Mouse (Mus musculus) embryonic facial prominence, embryonic 13.5 days (tissue): ENCODE results near the gene Slc4a4. TPM values are rescaled to one million over a fixed set of nuclear protein-coding genes. Genes with fewer than 3 reads are reported as not detected.

ENCODE experiments used
- ATAC-seq: fragments of 200-750 bp; cut with Nextera tagmentation; 2 replicates; pipeline ENCODE4 v1.8.0; 2017; ENCODE audit warnings: low read depth; ENCODE audit not compliant: insufficient number of reproducible peaks, insufficient read depth, low FRiP score, low TSS enrichment
- H3K27ac ChIP-seq: fragments of 300-500 bp; sonication (generic); 2 replicates; pipeline ENCODE4 v1.5.1; 2015; ENCODE audit warnings: moderate library complexity, mild to moderate bottlenecking, inconsistent platforms
- H3K27me3 ChIP-seq: fragments of 300-500 bp; sonication (generic); 2 replicates; pipeline ENCODE4 v1.6.1; 2015; ENCODE audit warnings: mild to moderate bottlenecking, inconsistent platforms
- H3K36me3 ChIP-seq: fragments of 300-500 bp; sonication (generic); 2 replicates; pipeline ENCODE4 v1.6.1; 2015; ENCODE audit warnings: mild to moderate bottlenecking, inconsistent platforms
- H3K4me1 ChIP-seq: fragments of 300-500 bp; sonication (generic); 2 replicates; pipeline ENCODE4 v1.6.1; 2015; ENCODE audit warnings: inconsistent platforms
- H3K4me2 ChIP-seq: fragments of 300-500 bp; sonication (generic); 2 replicates; pipeline ENCODE4 v1.6.1; 2015; ENCODE audit warnings: moderate library complexity, mild to moderate bottlenecking, inconsistent platforms
- H3K4me3 ChIP-seq: fragments of 300-500 bp; sonication (generic); 2 replicates; pipeline ENCODE4 v1.5.1; 2015; ENCODE audit warnings: mild to moderate bottlenecking, inconsistent platforms
- H3K9ac ChIP-seq: fragments of 300-500 bp; sonication (generic); 2 replicates; pipeline ENCODE4 v1.6.1; 2015; ENCODE audit warnings: mild to moderate bottlenecking, inconsistent platforms
- H3K9me3 ChIP-seq: fragments of 300-500 bp; sonication (generic); 2 replicates; pipeline ENCODE4 v1.6.1; 2016; ENCODE audit warnings: inconsistent platforms
- WGBS: fragments of 180-500 bp; shearing (Covaris S2); methylation state at CpG from one replicate; pipeline ENCODE4 v1.1.7; 2015; ENCODE audit warnings: mixed read lengths; 5-methylcytosine and 5-hydroxymethylcytosine counted together
- polyA plus RNA-seq: library from polyadenylated mRNA; unstranded; fragments of >200 nt; fragmentation: Nextera tagmentation; extraction: Ambion mirVana; gene quantifications from 2 replicates; pipeline ENCODE4 v1.2.1, GENCODE M21; 2015

Slc4a4 gene
- polyA plus RNA-seq, 1 experiment from 2014 or later: 1.8 TPM

DNA sequence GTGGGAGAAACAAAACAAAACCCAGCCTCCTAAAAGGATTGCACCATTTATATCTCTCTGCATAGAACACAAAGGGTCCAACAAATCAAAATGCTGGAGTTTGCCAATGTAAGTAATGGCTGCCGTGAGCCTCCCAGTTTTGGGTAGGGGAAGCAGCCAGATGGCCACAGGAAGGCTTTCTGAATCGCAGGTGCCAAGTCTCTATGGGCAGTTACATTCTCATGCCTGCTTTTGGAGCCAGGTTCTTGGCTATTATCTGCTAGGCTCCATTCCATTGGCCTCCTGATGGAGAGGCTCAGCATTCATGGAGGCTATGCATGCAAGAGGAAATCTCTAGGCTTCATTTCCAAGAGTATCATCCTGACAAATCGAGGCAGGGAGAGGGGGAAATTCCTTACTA lies 169.0 kb downstream of the Slc4a4 start:
- Histone ChIP-seq H3K4me2 (no peak overlapping the region), H3K4me1 (no peaks in the 10 kb centered on the region), H3K9me3 (no peaks in the 10 kb centered on the region), H3K4me3 (no peak overlapping the region), H3K36me3 (no peaks in the 10 kb centered on the region), H3K27me3 (no peaks in the 10 kb centered on the region), H3K9ac (no peak overlapping the region), H3K27ac (no peak overlapping the region)
- 90% methylated on average over 3 of the region's 3 CpGs for WGBS
- ATAC-seq: no peak

DNA sequence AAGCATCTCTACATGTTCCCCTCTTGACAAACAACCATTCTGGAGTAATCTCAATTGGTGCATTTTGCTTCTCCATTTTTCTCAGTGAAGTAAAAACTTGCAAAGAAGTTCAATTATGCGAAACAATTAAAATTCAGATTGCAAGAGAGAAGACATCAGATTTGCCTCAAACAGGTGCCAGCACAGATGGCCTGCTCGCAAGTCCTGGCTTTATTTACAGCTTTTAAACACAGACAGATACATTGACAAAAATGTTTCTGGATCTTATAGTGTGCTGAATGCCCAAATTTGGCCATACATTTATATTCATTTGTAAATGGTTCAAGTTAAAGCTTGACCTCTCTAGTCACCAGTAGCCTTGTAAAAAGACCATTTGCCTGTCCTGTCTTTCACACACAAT lies 169.8 kb downstream of the Slc4a4 start:
- no peaks in the 10 kb centered on the region for H3K9me3 ChIP-seq
- no peak overlapping the region for H3K27ac ChIP-seq
- no peak overlapping the region for H3K4me2 ChIP-seq
- no peak overlapping the region for H3K9ac ChIP-seq
- no peaks in the 10 kb centered on the region for H3K4me1 ChIP-seq
- no peak overlapping the region for H3K4me3 ChIP-seq
- H3K36me3 ChIP-seq: no peaks in the 10 kb centered on the region
- WGBS: 91% methylated on average over 2 of the region's 2 CpGs
- no peak for ATAC-seq
- H3K27me3 ChIP-seq: no peaks in the 10 kb centered on the region

DNA sequence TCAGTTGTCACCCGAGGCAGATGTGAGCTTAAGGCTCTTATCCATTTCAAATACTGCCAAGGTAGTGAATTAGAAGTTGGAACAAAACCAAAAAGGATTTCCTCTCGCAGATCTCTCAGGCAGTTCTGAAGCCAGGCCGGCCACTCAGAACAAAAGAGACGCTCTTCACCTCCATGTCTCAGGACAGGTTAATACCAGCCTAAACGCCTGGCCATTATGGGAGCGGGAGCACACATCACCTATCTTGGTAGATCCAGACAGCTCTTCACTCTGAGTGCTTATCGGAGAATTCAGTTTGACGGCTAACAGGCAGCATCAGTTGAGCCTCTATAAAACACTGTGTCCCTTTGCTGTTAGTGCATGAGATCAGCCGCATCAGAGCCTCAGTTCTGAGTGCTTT lies 174.5 kb downstream of the Slc4a4 start:
- Histone ChIP-seq H3K36me3 (no peaks in the 10 kb centered on the region), H3K4me1 (no peaks in the 10 kb centered on the region), H3K9ac (no peak overlapping the region), H3K9me3 (no peaks in the 10 kb centered on the region), H3K27ac (no peak overlapping the region), H3K4me3 (no peak overlapping the region), H3K4me2 (no peak overlapping the region), H3K27me3 (no peaks in the 10 kb centered on the region)
- WGBS: 71% methylated on average over 9 of the region's 9 CpGs
- ATAC-seq: no peak

DNA sequence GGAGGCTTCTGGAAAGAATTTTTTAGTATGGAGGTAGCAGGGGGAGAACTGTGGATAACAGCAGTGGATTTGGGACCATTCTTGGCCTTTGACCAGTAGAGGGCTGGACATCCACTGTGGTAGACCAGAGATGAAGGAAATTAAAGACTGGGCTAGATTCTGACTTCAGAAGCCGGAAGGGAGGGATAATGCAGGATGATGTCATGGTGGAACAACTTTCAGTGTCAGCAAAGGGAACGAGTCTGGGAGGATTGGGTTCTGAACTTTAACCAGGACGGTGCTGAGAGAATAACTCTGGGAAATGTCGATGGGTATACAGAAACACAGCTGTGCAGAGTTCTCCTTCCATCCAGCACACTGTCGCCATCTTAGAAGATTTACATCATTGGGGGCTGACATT lies 175.7 kb downstream of the Slc4a4 start:
- WGBS: 73% methylated on average over 5 of the region's 5 CpGs
- no peaks in the 10 kb centered on the region for H3K4me1 ChIP-seq
- ATAC-seq: no peak

DNA sequence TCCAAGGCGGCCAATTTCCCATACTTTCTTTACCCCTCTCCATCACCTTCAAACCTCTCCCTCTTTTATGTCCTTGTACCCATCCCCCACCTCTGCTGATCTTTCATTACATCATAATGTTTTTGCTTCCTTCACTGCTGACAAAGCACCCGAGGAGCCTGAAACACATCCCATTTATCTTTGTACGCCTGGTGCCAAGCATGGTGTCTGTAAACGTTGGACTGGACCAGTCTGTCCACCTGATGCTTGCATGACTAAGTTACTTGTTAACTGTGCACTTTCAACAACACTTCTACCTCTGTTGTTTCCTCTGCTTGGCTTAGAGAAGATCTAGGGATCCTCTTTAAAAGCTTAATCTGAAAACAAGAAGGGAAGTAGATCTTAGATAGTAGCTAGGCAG lies 180.5 kb downstream of the Slc4a4 start:
- 83% methylated on average over 4 of the region's 4 CpGs for WGBS
- H3K9me3 ChIP-seq: no peaks in the 10 kb centered on the region
- no peak overlapping the region for H3K27ac ChIP-seq
- H3K4me1 ChIP-seq: no peaks in the 10 kb centered on the region
- no peaks in the 10 kb centered on the region for H3K36me3 ChIP-seq
- ATAC-seq: no peak
- no peak overlapping the region for H3K4me2 ChIP-seq
- no peak overlapping the region for H3K4me3 ChIP-seq
- H3K9ac ChIP-seq: no peak overlapping the region
- no peaks in the 10 kb centered on the region for H3K27me3 ChIP-seq

More for the DNA sequence above, 175.7 kb downstream of the Slc4a4 start:
- no peak overlapping the region for H3K4me2 ChIP-seq
- no peaks in the 10 kb centered on the region for H3K9me3 ChIP-seq
- H3K9ac ChIP-seq: no peak overlapping the region
- H3K27me3 ChIP-seq: no peaks in the 10 kb centered on the region
- no peak overlapping the region for H3K27ac ChIP-seq
- H3K4me3 ChIP-seq: no peak overlapping the region
- no peaks in the 10 kb centered on the region for H3K36me3 ChIP-seq

DNA sequence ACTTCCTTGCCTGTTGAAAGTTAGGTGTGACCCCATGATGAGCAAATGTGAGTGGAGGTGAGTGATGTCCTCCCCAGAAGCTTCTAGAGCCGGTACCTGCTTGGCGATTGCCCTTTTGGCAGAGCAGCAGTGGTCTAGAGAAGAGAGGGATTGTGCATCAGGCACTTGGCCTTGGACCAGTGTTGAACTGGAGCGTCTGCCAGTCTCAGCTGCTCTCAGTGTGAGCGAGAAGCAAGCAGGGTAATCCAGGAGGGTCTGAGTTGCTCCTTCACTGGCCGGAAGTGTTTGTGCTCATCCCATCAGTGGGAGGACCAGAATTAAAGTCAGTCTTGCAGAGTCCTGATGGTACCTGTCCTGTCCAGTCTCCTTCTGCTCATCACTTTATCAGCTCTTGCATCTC lies 181.5 kb downstream of the Slc4a4 start:
- Histone ChIP-seq H3K4me1 (no peaks in the 10 kb centered on the region), H3K9me3 (no peaks in the 10 kb centered on the region), H3K27ac (no peak overlapping the region), H3K36me3 (no peaks in the 10 kb centered on the region), H3K4me3 (no peak overlapping the region), H3K27me3 (no peaks in the 10 kb centered on the region), H3K9ac (no peak overlapping the region), H3K4me2 (no peak overlapping the region)
- 94% methylated on average over 5 of the region's 5 CpGs for WGBS
- no peak for ATAC-seq

DNA sequence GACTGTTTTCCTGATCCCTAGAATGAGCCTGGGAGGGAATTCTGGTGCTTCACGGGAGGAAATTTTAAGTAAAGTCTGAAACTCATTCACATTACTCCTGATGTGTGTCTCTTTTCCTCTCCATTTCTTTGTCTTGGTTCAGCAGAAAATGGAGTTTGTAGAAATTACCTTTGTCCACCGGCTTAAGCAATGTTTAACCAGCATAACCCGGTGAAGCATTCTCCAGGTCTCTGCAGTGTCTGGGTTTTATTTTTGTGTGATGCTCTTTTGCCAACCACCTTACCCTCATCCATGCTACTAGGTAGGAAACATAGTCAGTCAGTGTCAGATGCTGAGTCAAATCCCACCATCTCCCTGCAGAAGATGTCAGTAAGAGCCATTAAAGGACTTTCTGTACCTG lies 183.4 kb downstream of the Slc4a4 start:
- no peaks in the 10 kb centered on the region for H3K9me3 ChIP-seq
- no peaks in the 10 kb centered on the region for H3K27me3 ChIP-seq
- H3K36me3 ChIP-seq: no peaks in the 10 kb centered on the region
- no peak overlapping the region for H3K4me3 ChIP-seq
- no peak for ATAC-seq
- no peak overlapping the region for H3K27ac ChIP-seq
- no peaks in the 10 kb centered on the region for H3K4me1 ChIP-seq
- H3K9ac ChIP-seq: no peak overlapping the region
- WGBS: 96% methylated on average over 3 of the region's 3 CpGs
- no peak overlapping the region for H3K4me2 ChIP-seq

DNA sequence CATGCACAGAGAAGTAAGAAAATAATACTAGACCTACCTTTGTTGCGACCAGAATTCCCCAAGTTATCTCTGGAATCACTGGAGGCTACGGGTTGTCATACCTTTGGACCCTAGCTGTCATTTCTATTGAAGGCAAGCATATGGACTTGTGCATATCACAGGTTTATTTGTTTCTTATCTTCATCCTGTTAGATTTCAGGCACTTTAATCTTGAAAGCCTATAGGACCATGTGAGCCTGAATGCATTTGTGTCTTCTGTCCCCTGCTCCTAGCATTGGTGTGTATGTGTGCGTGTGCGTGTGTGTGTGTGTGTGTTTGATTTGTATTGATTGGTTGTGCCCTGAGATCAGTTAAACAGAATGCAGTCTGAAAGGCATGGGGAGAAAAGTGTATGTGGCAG lies 185.3 kb downstream of the Slc4a4 start:
- no peak overlapping the region for H3K4me3 ChIP-seq
- H3K36me3 ChIP-seq: no peaks in the 10 kb centered on the region
- no peak overlapping the region for H3K27ac ChIP-seq
- no peak overlapping the region for H3K4me2 ChIP-seq
- no peak overlapping the region for H3K9ac ChIP-seq
- no peaks in the 10 kb centered on the region for H3K27me3 ChIP-seq
- H3K9me3 ChIP-seq: no peaks in the 10 kb centered on the region
- WGBS: 93% methylated on average over 4 of the region's 4 CpGs
- ATAC-seq: no peak
- H3K4me1 ChIP-seq: no peaks in the 10 kb centered on the region

DNA sequence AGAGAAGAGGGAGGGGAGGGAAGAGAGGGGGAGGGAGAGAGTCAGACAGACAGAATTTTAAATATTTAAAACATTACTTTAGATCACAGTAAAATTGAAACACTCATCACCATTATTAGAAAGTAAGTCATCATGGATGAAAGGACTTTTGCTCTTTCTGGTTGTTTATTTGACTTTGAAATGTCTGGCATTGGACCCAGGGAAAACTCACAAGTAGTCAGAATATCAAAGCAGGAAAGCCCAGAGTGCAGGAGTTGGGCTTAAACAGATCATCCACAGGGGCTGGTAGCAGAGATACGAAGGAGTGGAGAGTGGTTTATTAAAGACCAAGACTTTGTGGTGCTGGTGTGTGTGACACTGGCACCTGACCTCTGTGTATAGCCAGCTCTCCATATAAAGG lies 191.1 kb downstream of the Slc4a4 start:
- 82% methylated on average over 1 of the region's 1 CpGs for WGBS
- no peaks in the 10 kb centered on the region for H3K9me3 ChIP-seq
- ATAC-seq: no peak
- no peaks in the 10 kb centered on the region for H3K4me1 ChIP-seq
- H3K36me3 ChIP-seq: no peaks in the 10 kb centered on the region
- no peaks in the 10 kb centered on the region for H3K27me3 ChIP-seq
- H3K27ac ChIP-seq: no peak overlapping the region
- no peak overlapping the region for H3K4me2 ChIP-seq
- H3K9ac ChIP-seq: no peak overlapping the region
- no peak overlapping the region for H3K4me3 ChIP-seq

DNA sequence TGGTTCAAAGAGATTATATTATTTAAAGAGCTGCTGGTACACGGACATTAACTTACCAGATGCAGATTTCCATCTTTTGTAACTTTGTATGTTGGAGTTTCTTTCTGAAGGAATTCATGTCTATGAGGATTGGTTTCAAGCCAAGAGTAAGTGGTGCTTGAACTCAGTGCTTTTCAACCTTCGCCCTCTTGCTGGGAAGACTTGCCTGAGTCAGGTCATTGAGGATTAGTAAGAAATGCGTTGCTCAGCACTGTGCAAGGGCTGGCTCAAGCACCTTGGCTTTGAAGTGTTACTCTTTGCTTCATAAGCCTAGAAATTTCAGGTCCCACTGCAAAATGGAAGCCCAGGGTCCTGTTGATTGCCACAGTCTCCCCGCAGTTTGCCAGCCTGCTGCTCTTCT lies 196.9 kb downstream of the Slc4a4 start:
- no peak for ATAC-seq
- H3K4me3 ChIP-seq: no peak overlapping the region
- H3K4me1 ChIP-seq: no peaks in the 10 kb centered on the region
- no peaks in the 10 kb centered on the region for H3K27me3 ChIP-seq
- H3K4me2 ChIP-seq: no peak overlapping the region
- H3K27ac ChIP-seq: no peak overlapping the region
- H3K9me3 ChIP-seq: no peaks in the 10 kb centered on the region
- WGBS: 81% methylated on average over 4 of the region's 4 CpGs
- no peak overlapping the region for H3K9ac ChIP-seq
- no peaks in the 10 kb centered on the region for H3K36me3 ChIP-seq

DNA sequence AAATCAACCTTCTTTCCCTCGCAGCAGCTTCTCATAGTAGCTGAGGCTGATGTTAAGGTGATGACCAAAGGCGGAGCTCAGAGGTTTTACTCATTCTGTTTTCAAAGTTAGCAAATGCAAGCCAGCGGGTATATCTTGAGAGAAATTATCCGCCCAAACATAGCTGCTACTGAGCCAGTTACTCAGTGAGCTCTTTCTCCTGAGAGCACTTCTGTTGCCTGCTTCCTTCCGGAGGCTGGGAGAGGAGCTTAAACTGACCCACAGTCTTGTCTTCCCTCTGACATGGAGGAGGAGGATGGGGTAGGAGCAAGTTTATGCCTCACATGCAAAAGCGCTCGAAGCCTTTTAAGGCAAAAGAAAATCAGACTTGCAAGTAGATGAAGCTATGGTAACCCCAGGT lies 201.3 kb downstream of the Slc4a4 start:
- Histone ChIP-seq H3K4me1 (no peaks in the 10 kb centered on the region), H3K27ac (no peak overlapping the region), H3K9me3 (no peaks in the 10 kb centered on the region), H3K4me3 (no peak overlapping the region), H3K4me2 (no peak overlapping the region), H3K9ac (no peak overlapping the region), H3K27me3 (no peaks in the 10 kb centered on the region), H3K36me3 (no peaks in the 10 kb centered on the region)
- WGBS: 84% methylated on average over 7 of the region's 7 CpGs
- no peak for ATAC-seq

DNA sequence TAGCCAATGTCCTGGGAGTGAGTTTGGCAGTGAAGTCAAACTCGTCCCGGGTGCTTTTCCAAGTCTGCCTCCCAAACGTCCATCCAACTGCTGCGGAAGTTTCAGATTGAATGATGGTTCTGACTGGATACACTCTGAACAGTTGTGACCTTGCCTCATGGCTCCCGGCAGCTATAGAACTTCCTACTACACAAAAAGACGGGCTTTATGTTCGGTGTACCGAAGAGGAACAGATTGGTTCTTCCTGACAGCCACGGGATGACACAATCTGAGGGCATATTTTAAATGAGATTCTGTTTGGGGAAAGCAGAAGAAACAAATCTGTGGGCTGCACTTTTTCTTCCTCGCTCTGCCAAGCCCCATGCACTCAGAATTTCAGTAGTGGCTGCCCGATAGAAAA lies 201.8 kb downstream of the Slc4a4 start:
- H3K9ac ChIP-seq: no peak overlapping the region
- ATAC-seq: no peak
- H3K9me3 ChIP-seq: no peaks in the 10 kb centered on the region
- H3K4me3 ChIP-seq: no peak overlapping the region
- no peaks in the 10 kb centered on the region for H3K27me3 ChIP-seq
- no peak overlapping the region for H3K27ac ChIP-seq
- no peak overlapping the region for H3K4me2 ChIP-seq
- no peaks in the 10 kb centered on the region for H3K36me3 ChIP-seq
- 82% methylated on average over 11 of the region's 11 CpGs for WGBS
- no peaks in the 10 kb centered on the region for H3K4me1 ChIP-seq

DNA sequence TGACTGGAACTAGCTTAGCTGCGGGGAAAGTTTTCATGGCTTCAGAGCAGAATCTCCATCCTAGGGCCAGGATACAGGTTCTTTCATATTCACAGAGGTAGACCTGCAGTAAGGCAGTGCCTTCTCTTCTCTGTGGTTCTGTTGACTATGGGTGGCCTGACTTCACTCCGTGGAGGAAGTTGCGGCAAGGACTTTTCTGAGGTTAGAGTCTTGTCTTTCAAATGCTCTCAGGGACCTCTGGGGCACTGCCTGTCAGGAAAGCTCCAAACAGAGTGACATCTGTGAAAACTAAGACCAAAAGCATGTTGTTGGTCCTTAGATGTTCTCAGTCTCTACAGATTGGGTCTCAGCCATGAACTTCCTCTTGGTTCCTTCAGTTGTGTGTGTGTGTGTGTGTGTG lies 203.5 kb downstream of the Slc4a4 start:
- no peak overlapping the region for H3K27ac ChIP-seq
- no peak overlapping the region for H3K9ac ChIP-seq
- H3K4me3 ChIP-seq: no peak overlapping the region
- WGBS: 84% methylated on average over 3 of the region's 3 CpGs
- no peaks in the 10 kb centered on the region for H3K36me3 ChIP-seq
- H3K4me1 ChIP-seq: no peaks in the 10 kb centered on the region
- ATAC-seq: no peak
- no peaks in the 10 kb centered on the region for H3K27me3 ChIP-seq
- H3K4me2 ChIP-seq: no peak overlapping the region
- no peaks in the 10 kb centered on the region for H3K9me3 ChIP-seq
